Mouse (Mus musculus) G1E (cell line): ENCODE data around the gene Hivep3. TPM values are rescaled to one million over a fixed set of nuclear protein-coding genes. Genes with fewer than 3 reads are reported as not detected.

Source experiments
- ATAC-seq: 2 replicates; pipeline ENCODE4 v1.8.0; 2016; ENCODE audit warnings: mild to moderate bottlenecking; ENCODE audit not compliant: insufficient number of reproducible peaks, poor library complexity, low FRiP score, severe bottlenecking; ENCODE audit errors: extremely low read depth
- DNase-seq: peaks from one replicate; pipeline ENCODE4 v3.0.0; 2012; ENCODE audit warnings: low spot score
- H3K27me3 ChIP-seq: 2 replicates; pipeline ENCODE4 v1.6.1; 2012; ENCODE audit warnings: mild to moderate bottlenecking, low read length, inconsistent platforms; ENCODE audit not compliant: insufficient read depth
- H3K36me3 ChIP-seq: replicated peaks from 2 replicates; pipeline ENCODE3; 2012; ENCODE audit warnings: mild to moderate bottlenecking, inconsistent platforms
- H3K4me1 ChIP-seq: 2 replicates; pipeline ENCODE4 v1.6.1; 2012; ENCODE audit warnings: low read depth, low read length, inconsistent platforms, mixed read lengths; ENCODE audit not compliant: insufficient read depth
- H3K4me3 ChIP-seq: 2 replicates; pipeline ENCODE4 v1.5.1; 2012; ENCODE audit warnings: low read depth, mild to moderate bottlenecking, inconsistent platforms, low read length, moderate library complexity, mixed read lengths
- H3K9me3 ChIP-seq: replicated peaks from 2 replicates; pipeline ENCODE4 v1.6.1; 2012; ENCODE audit warnings: inconsistent platforms
- CTCF ChIP-seq: IDR thresholded peaks from 2 replicates; pipeline ENCODE4 v1.5.1; 2012; ENCODE audit warnings: low read depth, low read length, inconsistent platforms, mixed read lengths
- GATA1 ChIP-seq: IDR thresholded peaks from 2 replicates; pipeline ENCODE4 v1.6.1; 2012; ENCODE audit warnings: borderline replicate concordance, low read length, inconsistent platforms, mixed read lengths
- GATA2 ChIP-seq: IDR thresholded peaks from 2 replicates; pipeline ENCODE4 v1.6.1; 2012; ENCODE audit warnings: low read depth, low read length, inconsistent platforms, borderline replicate concordance
- POLR2AphosphoS5 ChIP-seq: IDR thresholded peaks from 2 replicates; pipeline ENCODE4 v1.6.1; 2012; ENCODE audit warnings: low read depth, low read length, inconsistent platforms; ENCODE audit not compliant: insufficient replicate concordance
- TAL1 ChIP-seq: conservative IDR thresholded peaks from 2 replicates; pipeline ENCODE4 v1.6.1; 2012; ENCODE audit warnings: low read depth, low read length, inconsistent platforms, mixed read lengths
- polyA plus RNA-seq: library from polyadenylated mRNA; stranded (reverse); fragments of >175 nt; gene quantifications from 2 replicates; pipeline ENCODE4 v1.2.3, GENCODE M21; 2012
- total RNA-seq, 2 experiments: library from RNA; stranded (forward) in 1 of 2; stranded (reverse) in 1 of 2; fragments of 200-1000 nt in 1 of 2; fragments of >200 nt in 1 of 2; fragmentation: Nextera tagmentation in 1 of 2; gene quantifications; 2 replicates each; pipeline ENCODE4 v1.2.3; 2014 to 2017

Hivep3 gene
- total and polyA plus RNA-seq, 3 experiments: 0.49 TPM; not detected in 2

GRCm38 (mm10) chr4:119786721-119787120, 53.1 kb downstream of the Hivep3 start:
- Histone ChIP-seq H3K4me3 (no peak overlapping the region), H3K27me3 (no peaks in the 10 kb centered on the region), H3K9me3 (no peaks in the 10 kb centered on the region), H3K36me3 (no peaks in the 10 kb centered on the region), H3K4me1 (no peaks in the 10 kb centered on the region)
- DNase-seq (no peak), ATAC-seq (no peak)
- TF ChIP-seq POLR2AphosphoS5: no peak
- no peak for TF ChIP-seq TAL1
- TF ChIP-seq GATA1: no peak
- no peak for TF ChIP-seq GATA2

GRCm38 (mm10) chr4:119788746-119789145, 55.2 kb downstream of the Hivep3 start:
- ATAC-seq (no peak), DNase-seq (no peak)
- no peaks in the 10 kb centered on the region for H3K36me3 ChIP-seq

GRCm38 (mm10) chr4:119789495-119790148, 56.0 kb downstream of the Hivep3 start:
- Histone ChIP-seq H3K27me3 (no peaks in the 10 kb centered on the region), H3K36me3 (no peaks in the 10 kb centered on the region), H3K4me1 (no peaks in the 10 kb centered on the region), H3K4me3 (no peak overlapping the region), H3K9me3 (no peaks in the 10 kb centered on the region)
- TF ChIP-seq GATA2 (no peak), GATA1 (no peak), CTCF (no peak), TAL1 (no peak), POLR2AphosphoS5 (no peak)
- no peak for ATAC-seq
- DNase-seq: no peak

More at GRCm38 (mm10) chr4:119788746-119789145, 55.2 kb downstream of the Hivep3 start:
- TF ChIP-seq GATA2 (no peak), GATA1 (no peak), CTCF (no peak), POLR2AphosphoS5 (no peak), TAL1 (no peak)
- no peaks in the 10 kb centered on the region for H3K9me3 ChIP-seq
- H3K27me3 ChIP-seq: no peaks in the 10 kb centered on the region
- H3K4me1 ChIP-seq: no peaks in the 10 kb centered on the region
- H3K4me3 ChIP-seq: no peak overlapping the region

GRCm38 (mm10) chr4:119798891-119799290, 65.3 kb downstream of the Hivep3 start:
- H3K4me3 ChIP-seq: no peak overlapping the region
- no peaks in the 10 kb centered on the region for H3K27me3 ChIP-seq
- no peaks in the 10 kb centered on the region for H3K9me3 ChIP-seq
- no peak for DNase-seq
- H3K4me1 ChIP-seq: no peaks in the 10 kb centered on the region
- TF ChIP-seq GATA1 (no peak), POLR2AphosphoS5 (no peak), GATA2 (no peak), TAL1 (no peak), CTCF (no peak)
- no peaks in the 10 kb centered on the region for H3K36me3 ChIP-seq
- no peak for ATAC-seq

- ATAC-seq: no peak
- no peaks in the 10 kb centered on the region for H3K4me1 ChIP-seq
These were observed 73.0 kb downstream of the Hivep3 start for GRCm38 (mm10) chr4:119806556-119806955.

GRCm38 (mm10) chr4:119807359-119807758, 73.8 kb downstream of the Hivep3 start:
- H3K4me3 ChIP-seq: no peak overlapping the region
- ATAC-seq: no peak
- no peak for TF ChIP-seq POLR2AphosphoS5
- no peak for TF ChIP-seq CTCF
- TF ChIP-seq TAL1: no peak
- no peak for TF ChIP-seq GATA2
- TF ChIP-seq GATA1: no peak

More at GRCm38 (mm10) chr4:119806556-119806955, 73.0 kb downstream of the Hivep3 start:
- Histone ChIP-seq H3K9me3 (no peaks in the 10 kb centered on the region), H3K4me3 (no peak overlapping the region), H3K36me3 (no peaks in the 10 kb centered on the region), H3K27me3 (no peaks in the 10 kb centered on the region)
- DNase-seq: no peak
- TF ChIP-seq GATA1 (no peak), GATA2 (no peak), POLR2AphosphoS5 (no peak), CTCF (no peak), TAL1 (no peak)

More at GRCm38 (mm10) chr4:119807359-119807758, 73.8 kb downstream of the Hivep3 start:
- Histone ChIP-seq H3K27me3 (no peaks in the 10 kb centered on the region), H3K9me3 (no peaks in the 10 kb centered on the region), H3K4me1 (no peaks in the 10 kb centered on the region), H3K36me3 (no peaks in the 10 kb centered on the region)
- no peak for DNase-seq
